Mouse (Mus musculus) heart, adult 11 months (tissue): ENCODE results near the gene Cntn4.

Source experiments
- DNase-seq: peaks from one replicate; pipeline ENCODE4 v3.0.0; 2022

Gene Cntn4

DNA sequence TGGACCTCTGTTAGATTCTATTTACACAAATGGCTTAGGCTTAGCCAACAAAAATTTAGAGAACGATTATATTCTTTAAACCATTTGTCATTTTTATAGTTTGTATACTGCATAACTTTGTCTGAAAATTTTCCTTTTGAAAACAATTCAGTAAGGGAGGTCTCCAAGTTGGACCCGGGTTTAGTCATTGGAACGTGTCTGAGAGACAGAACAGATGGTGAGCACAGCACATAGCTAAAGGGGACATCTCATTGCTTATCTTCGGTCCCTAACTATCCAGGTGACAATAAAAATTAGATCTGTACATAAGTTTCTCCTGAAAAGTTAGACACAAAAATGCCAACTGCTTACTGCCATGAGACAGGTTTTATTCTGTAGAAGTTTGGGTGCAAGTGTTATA is 420.4 kb downstream of the Cntn4 start:
- no peak for DNase-seq

DNA sequence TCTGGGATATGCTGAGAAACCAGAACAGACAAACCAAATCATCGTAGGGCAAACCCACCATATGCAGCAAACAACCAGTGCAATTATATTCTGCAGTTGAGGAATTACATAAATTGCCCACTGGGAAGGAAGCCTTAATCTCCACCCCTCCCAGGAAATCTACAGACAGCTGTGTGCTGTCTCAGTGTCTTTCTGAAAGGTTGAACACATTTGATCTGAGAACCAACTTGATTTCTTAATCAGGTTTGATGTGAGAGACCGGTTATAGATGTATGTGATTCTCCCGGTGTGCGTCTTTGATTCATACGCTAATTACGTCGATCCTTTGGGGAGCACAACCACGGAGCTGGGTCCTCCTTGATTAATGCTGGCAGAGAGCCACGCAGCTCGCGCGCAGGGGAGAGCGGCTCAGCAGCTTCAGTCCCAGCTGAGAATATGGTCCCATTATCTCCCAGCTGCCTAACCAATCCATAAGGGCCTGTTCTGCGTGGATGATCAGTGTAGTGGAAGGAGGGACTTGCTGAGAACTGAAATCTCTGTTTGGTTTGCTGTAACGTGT is 441.1 kb downstream of the Cntn4 start:
- no peak for DNase-seq

DNA sequence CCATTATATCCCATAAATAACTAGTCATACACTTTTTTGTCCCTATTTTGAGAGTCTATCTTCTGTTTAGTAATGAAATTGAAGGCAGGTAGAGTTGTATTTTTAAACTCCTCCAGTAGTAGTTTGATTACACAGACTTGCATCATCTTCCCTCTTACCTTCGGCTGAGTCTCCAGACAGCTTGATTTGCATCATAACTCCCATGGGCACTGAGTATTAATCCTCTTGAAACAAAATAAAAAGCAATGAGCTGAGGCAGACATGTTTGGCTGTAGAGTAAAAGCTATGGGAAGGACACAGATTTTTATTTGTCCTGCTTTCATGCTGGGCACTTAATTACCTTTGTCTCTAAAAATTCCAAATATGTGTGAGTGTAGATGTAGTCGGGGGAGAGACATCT is 476.1 kb downstream of the Cntn4 start:
- DNase-seq = no peak

DNA sequence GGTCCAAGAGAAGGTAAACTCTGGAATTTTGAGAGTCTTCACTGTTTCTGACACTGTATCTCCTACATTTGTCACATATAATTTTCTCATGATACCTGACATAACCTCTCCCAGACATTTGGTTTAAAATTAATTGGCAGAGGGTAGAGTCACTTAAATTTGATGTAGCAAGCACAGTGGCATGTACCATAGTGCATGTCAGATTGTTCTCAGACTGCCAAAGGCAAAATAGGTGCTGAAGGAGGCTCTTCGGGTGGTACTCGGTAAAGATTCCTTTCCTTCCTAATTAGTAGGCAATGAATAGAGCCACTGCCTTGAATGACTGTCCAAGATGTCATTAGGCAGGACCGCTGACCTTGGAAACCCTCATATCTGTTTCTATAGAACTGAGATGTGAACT is 477.9 kb downstream of the Cntn4 start:
- no peak for DNase-seq

DNA sequence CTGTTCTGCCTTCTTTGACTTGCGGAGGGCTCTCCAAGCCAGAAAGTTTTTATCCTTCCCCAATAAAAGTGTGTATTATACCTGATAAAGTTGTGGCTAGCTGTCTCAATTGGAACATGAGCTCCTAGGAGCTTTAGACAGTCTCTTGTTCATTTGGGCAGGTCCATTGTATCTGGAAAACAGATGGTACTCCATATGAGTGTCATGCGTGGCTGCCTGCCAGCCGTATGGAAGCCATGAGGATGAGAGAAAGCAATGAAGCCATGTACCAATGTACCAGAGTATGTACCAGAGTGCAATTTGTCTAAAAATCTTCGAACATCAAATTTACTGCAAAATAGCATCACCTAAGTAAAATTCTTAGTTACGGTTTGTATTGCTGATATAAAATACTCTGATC is 500.1 kb downstream of the Cntn4 start:
- DNase-seq = no peak

DNA sequence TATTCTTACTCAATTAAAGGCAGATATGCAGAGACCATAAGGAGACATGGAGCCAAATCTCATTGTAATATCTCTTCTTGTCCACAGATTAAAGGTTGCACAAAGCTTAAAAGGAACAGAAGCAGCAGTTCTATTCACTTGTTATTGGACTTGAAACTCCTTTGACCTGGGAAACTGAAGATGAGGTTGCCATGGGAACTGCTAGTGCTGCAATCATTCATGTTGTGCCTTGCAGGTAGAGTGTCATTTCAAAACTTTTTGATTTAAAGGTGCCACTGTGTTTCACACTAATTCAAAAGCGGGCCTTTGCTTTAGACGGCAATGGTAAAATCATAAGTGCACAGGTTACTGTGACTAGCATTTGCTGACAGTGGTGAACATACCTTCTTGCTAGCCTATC is 504.1 kb downstream of the Cntn4 start:
- DNase-seq = no peak

DNA sequence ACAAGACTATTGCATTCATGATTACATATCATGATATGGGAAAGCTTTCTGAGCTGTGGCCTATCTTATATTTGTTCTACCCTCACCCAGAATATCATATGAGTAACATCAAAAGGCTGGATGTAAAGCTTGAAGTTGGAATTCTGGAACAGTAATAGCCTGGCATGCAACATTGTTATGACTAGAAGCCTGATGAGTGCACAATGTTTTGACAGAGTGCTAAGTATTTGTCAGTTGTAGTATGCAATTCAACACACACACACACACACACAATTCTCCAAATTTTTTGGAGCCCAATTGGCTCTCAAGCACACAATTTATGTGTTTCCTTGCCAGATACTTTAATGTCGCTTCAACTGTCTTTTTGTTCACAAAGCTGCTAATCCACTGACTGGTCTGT is 523.5 kb downstream of the Cntn4 start:
- DNase-seq = no peak

DNA sequence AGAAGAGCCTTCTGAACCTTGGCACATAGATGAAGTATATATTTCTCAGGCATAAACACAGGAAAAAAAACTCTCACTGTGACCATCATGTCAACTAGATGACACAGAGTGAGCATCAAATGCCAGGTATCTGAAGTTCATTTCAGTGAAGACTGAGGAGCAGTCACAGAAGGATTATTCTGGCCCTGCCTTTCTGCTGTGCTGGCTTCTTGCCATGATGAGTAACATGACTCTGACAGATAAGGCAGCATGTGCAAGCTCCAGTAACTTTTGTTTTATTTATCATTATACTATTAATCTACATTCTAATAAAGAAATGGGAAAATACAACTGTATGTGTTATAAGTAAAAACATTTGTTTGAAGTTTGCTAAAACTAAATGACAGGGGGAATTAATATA is 529.9 kb downstream of the Cntn4 start:
- DNase-seq = no peak

DNA sequence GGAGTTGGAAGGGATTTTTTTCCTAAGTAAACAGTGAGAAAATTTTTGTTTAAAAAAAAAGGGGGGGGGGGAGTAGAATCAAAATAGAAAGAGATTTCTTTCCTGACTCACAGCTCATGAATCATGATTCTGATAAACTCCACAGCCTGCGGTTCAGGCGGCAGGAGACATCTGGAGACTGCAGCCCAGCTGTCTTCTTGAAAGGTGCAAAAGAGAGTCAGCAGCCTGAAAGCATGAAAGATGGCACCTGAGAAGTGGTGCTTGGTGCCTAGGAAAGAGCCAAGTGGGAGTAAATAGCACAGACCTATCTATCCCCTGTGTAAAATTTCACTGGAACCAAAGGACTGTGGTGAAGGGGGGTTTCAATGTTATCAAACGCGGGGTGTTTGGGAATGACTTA is 535.6 kb downstream of the Cntn4 start:
- no peak for DNase-seq

DNA sequence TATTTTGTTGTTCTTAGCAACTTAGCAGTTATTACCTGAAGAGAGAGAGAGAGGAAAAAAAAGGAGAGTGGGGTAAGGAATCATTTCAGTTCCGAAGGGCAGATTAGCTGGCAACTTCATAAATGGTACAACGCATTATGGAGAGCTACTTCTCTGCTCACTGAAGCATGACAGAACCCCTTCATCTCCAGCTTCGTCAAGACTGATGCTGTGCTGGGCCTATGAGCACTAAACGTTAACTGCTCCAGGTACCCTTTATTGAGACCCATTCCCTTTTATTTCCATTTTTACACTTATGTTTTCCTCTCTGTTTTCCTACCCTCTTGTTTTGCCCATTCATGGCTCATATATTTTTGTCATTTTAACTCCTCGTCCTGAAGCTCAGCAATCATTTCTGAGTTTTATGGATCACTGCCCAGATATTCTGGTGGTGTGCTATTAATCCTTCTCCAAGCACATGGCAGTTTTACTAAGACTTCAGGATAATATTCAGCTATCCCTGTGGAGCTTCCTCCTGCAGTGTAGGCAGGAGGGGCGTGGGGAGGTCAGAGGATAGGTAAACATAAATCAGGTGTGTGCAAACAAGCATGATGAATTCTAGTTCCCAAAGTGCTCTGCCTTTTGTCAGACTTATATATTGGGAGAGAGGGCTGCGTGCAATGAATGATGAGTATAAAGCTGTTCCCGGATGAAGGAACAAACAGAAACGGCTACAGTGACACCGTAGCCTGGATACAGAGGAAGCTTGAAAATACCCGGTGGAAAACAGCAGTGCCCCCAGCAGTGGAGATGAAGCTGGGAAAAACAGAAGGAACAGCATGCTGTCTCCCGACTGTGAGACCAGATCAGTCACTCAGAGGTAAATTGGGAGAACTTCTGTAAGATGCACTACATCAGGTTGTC is 559.8 kb downstream of the Cntn4 start:
- DNase-seq = no peak

DNA sequence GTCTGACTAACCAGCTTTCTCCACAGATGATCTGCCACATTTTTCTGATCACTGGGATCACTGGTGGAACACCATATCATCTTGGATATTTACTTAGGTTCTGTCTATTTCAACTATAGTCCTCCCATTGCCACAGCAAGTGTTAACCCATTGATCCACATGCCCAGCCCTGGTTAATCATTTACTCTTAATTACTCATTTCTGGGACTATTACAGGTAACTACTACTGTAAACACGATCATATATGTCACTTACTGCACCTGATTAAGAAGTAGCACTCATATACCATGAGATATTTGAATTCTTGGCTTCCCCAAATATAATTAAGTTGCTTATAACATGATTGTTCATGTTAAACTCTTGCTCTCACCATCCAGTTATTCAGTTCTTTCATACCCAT is 564.1 kb downstream of the Cntn4 start:
- DNase-seq = no peak

DNA sequence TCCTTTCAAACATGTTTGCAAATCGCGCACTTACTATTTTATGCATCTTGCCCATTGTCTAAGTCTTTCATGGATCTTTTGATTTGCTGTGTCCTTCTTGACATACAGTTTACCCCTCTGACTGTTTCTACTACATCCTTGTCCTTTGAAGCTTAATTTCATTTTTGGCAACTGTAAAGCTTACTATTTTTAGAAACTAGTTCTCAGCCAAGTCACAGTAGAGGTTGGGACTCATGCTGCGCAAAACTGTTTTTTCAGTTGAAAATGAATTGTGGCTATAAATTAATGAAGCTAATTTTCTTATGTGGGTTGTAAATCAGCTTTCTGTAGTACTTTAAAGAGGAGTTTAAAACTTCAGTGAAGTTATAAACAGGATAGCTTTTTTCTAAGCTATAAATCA is 585.9 kb downstream of the Cntn4 start:
- no peak for DNase-seq

DNA sequence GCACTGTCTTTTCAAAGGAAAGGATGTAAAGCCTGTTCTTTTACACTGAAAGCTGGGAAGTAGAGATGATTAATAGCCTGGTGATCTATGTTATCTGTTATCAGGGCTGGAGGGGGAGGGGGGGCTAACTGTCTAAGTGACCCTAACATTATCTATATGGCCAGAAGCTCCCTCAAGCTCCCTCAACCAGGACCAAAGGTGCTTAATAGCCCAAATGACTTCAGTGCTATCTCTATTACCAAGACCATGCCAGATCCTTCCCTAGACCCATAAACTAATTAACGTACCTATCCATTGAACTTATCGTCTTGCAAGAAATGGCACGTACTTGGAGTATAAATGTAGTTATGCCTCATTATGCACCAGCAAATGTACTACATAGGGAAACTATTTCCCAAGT is 588.0 kb downstream of the Cntn4 start:
- no peak for DNase-seq

DNA sequence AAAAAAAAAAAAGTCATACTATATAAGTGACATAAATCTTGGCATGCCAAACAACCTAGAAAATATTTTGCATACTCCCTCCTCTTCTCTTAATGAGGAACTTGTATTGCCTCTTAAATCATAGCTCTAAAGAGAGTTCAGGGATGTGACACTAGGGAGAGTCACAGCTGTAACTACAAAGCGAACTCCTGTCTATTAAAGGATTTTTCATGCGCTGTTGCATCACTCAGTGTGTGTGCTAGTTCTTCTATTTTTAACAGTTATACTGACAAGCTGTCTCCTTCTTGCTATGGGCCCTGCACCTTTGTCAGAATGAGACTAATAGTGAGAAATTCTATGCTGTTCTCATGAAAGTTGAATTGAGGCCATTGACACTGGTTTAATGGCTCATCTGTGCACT is 588.8 kb downstream of the Cntn4 start:
- no peak for DNase-seq

DNA sequence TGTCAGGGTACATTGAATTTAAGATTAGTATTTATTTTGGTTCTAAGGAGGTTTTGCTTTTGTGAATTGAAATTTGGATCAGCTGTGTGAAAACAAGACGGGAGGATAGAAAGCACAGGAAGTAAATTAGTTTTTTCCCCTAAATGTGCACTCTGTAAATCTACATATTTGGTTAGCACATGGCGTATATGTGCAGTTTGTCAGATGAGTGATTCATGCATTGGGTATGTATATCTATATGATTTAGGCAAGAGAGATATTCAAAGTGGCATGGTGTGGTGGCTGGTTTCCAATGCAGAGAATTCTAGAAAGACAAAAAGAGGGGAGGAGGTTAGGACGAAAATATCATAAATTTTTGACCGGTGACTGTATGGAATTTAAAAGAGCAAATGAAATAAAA is 591.3 kb downstream of the Cntn4 start:
- DNase-seq = no peak

DNA sequence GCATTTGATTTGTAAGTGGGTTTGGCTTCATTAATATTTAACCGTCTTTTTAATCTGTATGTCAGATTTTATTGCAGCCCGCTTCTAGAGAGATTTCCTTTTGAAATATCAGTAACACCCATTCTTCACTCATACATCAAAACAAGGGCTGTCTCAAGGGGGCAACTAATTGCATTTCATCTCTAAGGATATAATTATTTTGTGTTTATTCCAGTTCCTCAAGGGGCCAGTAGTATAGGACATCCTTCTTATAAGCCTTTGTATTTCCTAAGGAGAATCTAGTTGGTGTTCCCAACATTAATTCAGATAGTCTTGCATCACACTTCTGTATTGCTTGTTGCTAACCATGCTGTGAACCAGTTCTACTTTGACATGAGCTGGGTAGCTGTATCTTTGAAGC is 599.7 kb downstream of the Cntn4 start:
- no peak for DNase-seq

DNA sequence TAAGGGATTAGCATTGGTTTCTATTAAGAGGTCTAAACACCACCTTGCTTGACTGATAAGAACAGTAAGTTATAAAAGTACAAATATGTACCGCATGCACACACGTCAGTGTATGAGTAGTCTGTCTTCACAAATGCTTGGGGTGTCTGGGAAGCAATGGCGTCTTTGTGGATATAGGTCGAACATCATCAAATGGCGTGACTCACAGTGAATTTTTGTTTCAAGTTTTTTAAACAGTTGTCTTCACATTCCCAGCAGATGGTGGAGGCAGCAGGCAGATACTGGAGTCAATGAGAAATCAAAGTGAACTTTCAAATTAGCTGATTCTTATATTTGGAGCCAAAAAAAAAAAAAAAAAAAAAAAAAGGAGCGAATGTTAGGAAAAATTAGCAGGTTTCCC is 604.2 kb downstream of the Cntn4 start:
- DNase-seq = no peak

DNA sequence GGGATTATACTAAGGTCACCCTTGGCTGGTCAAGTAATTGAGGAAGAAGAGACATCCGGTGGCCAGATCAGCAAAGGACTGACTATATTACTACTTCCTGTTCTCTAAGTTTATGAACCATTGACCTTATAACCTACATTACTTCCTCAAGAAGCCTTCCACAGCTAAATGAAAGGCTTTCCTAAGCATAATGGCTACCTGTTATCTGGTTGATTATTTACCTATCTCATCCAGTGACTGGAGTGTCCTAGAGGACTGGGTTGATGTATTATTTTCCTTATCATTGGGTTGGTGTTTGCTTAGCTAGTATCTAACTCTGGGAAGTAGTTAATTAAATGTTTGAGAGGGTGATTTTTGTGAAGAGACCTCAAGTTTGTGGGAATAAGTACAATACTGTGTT is 606.4 kb downstream of the Cntn4 start:
- no peak for DNase-seq

DNA sequence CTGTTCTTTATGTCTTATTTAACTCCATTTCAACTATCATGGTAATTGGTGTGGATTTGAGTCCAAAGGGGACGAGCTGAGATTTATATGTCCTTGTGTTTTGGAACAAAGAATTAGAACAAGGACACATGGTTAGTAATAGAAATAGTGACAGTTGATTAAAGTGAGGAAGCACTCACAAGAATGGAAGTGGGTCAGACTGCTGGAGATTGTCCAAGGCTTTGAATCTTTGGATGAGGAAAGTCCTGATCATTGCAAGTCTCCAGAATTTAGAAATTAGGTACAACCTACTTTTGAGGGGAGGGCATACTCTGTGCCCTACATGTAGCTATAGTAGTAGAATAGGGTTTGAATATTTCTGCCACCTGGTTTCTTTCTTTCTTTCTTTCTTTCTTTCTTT is 622.0 kb downstream of the Cntn4 start:
- no peak for DNase-seq

DNA sequence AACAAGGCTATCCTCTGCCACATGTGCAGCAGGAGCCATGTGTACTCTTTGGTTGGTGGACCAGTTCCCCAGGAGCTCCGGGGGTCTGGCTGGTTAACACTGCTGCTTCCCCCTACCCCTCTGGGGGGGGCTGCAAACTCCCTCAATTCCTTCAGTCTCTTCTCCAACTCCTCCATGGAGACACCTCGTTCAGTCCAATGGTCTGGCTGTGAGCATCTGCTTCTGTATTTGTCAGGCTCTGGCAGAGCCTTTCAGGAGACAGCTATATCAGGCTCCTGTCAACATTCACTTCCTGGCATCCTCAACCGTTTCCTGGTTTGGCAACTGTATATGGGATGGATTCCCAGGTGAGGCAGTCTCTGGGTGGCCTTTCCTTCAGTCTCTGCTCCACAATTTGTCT is 622.7 kb downstream of the Cntn4 start:
- peak; percentile 76 for DNase-seq

DNA sequence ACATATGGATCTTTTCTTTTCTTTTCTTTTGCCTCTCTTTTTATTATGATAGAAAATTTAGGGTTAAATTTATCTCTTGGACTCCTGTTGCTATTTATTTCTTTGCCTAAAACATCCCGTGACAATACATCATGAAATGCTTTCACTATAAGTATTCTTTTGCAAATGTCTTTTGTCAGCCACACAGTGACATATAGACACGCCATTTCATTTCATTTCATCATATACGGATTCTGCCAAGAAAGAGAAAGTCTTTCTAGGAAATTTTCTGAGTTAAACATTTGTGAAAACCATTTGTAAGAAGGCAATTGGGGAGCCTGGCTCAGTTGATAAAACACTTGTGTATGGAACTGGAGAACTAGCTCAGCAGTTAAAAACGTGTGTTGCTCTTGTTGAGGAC is 625.0 kb downstream of the Cntn4 start:
- DNase-seq = no peak

DNA sequence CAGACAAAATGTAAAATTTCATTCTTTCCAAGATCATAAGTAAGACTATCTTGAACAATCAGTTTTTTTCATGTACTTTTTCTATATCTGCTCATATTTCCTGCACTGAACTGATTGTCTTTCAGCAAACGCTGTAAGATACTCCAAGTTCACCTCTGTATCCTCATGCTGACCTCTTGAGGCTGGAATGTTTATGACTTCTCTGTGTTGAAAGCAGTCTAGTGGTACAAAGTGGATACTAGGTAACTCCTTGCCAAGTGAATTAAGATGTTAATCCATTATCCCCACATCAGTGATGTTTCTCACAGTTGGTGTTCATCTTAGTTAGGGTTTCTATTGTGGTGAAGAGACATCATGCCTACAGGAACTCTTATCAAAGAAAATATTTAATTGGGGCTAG is 651.5 kb downstream of the Cntn4 start:
- no peak for DNase-seq

DNA sequence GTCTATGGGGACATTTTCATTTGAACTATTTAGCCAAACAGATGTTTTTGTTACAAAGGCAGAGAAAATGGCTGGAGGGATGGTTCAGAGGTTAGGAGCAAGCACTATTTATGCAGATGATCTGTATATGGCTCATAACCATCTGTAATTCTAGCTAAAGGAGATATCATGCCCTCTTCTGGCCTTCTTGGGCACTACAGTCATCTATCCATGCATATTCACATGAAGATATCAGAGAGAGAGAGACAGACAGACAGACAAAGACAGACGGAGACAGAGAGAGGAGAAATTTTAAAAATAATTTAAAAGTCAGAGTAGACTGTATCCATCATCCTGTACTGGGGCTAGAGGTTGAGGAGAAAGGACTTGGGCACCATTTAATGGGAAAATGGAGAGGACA is 652.2 kb downstream of the Cntn4 start:
- no peak for DNase-seq

DNA sequence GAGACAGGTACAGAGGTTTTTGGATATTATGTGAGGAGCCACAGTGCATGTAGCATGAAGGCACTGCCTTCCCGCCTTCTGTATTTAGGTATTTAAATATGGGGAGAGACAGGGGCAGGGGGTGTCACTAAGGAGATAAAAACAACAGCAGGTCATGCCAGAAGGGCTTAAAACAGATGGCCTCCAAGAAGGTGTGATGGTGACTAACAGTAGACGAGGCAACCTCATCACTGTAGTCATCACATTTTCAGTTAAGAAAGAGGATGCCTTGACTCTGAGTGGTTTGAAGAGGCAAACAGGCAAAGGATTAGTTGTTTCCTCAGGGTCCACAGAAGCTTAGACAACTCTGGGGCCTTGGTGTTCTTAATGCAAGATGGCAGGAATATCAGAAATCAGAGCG is 655.0 kb downstream of the Cntn4 start:
- no peak for DNase-seq

DNA sequence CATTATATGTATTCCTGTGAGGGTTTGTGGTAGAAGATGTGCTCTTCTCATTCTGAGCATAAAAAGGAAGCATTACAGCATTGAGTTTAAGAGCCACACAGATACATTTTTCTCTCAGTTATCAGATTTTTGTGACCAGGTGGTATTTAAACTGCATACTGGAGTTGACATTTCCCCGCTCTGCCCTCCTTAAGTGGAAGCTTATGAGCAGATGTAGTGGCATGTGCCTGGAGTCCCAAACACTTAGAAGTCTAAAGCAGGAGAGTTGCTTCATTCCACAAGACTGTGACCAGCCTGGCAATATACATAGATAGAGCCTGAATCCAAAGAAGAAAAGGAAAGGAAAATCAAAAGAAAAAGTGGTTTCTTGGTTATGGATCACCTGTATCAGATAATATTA is 655.5 kb downstream of the Cntn4 start:
- DNase-seq = no peak
